Mouse (Mus musculus): ENCODE measurements around the gene Padi2.

The Padi2 gene

GRCm38 (mm10) chr4:140906076-140906826 is at the start of gene Padi2:
TSS of gene Padi2 (plus strand) at chr4:140906344.
- DNase-seq (ENCODE audit: low spot score), result no peak

GRCm38 (mm10) chr4:140857041-140857440 is 49.1 kb upstream of the Padi2 start:
- no peak for DNase-seq (ENCODE audit: low spot score)

GRCm38 (mm10) chr4:140857813-140858212 is 48.3 kb upstream of the Padi2 start:
- DNase-seq (ENCODE audit: low spot score), result no peak

GRCm38 (mm10) chr4:140859291-140859690 is 46.9 kb upstream of the Padi2 start:
- DNase-seq (ENCODE audit: low spot score), result no peak

- DNase-seq (ENCODE audit: low spot score), result no peak
These were observed 45.9 kb upstream of the Padi2 start for GRCm38 (mm10) chr4:140860125-140860766.

- no peak for DNase-seq (ENCODE audit: low spot score)
These were observed 45.4 kb upstream of the Padi2 start for GRCm38 (mm10) chr4:140860767-140861147.

GRCm38 (mm10) chr4:140862036-140862650 is 44.0 kb upstream of the Padi2 start:
- DNase-seq (ENCODE audit: low spot score), result no peak

- DNase-seq (ENCODE audit: low spot score), result no peak
These were observed 37.5 kb upstream of the Padi2 start for GRCm38 (mm10) chr4:140868484-140869190.

- peak; percentile 0 for DNase-seq (ENCODE audit: low spot score)
These were observed 36.2 kb upstream of the Padi2 start for GRCm38 (mm10) chr4:140869945-140870344.

GRCm38 (mm10) chr4:140870876-140871275 is 35.3 kb upstream of the Padi2 start:
- peak; percentile 3 for DNase-seq (ENCODE audit: low spot score)

- DNase-seq (ENCODE audit: low spot score), result no peak
These were observed 34.8 kb upstream of the Padi2 start for GRCm38 (mm10) chr4:140871376-140871775.

GRCm38 (mm10) chr4:140871851-140872685 is 34.1 kb upstream of the Padi2 start:
- no peak for DNase-seq (ENCODE audit: low spot score)

GRCm38 (mm10) chr4:140872686-140872992 is 33.5 kb upstream of the Padi2 start:
- DNase-seq (ENCODE audit: low spot score), result no peak

- no peak for DNase-seq (ENCODE audit: low spot score)
These were observed 33.1 kb upstream of the Padi2 start for GRCm38 (mm10) chr4:140873011-140873410.

GRCm38 (mm10) chr4:140876161-140876560 is 30.0 kb upstream of the Padi2 start:
- no peak for DNase-seq (ENCODE audit: low spot score)

- no peak for DNase-seq (ENCODE audit: low spot score)
These were observed 29.5 kb upstream of the Padi2 start for GRCm38 (mm10) chr4:140876681-140877080.

- no peak for DNase-seq (ENCODE audit: low spot score)
These were observed 28.7 kb upstream of the Padi2 start for GRCm38 (mm10) chr4:140877441-140877840.

GRCm38 (mm10) chr4:140878655-140879054 is 27.5 kb upstream of the Padi2 start:
- DNase-seq (ENCODE audit: low spot score), result no peak

- DNase-seq (ENCODE audit: low spot score), result no peak
These were observed 27.0 kb upstream of the Padi2 start for GRCm38 (mm10) chr4:140879116-140879515.

GRCm38 (mm10) chr4:140879739-140880138 is 26.4 kb upstream of the Padi2 start:
- DNase-seq (ENCODE audit: low spot score), result no peak

GRCm38 (mm10) chr4:140880207-140880606 is 25.9 kb upstream of the Padi2 start:
- no peak for DNase-seq (ENCODE audit: low spot score)

Measured in urinary bladder, postnatal 10 days (tissue).